24 mouse cellular contexts compared by ENCODE assay signal in genomic region chr8:85445936-85446685, GRCm38 (mm10). TPM values are rescaled to one million over a fixed set of nuclear protein-coding genes. Genes with fewer than 3 reads are reported as not detected.
DNase-seq lines count a peak whose midpoint lies in the region; ATAC-seq and TF ChIP-seq lines count a peak whose summit lies in the region.
"Had no signal": no experiment of that assay in that cellular context is flagged by ENCODE, and none has a peak within 500 bp of the region (broad histone marks: within the 10 kb centered on the region; RNA-seq: fewer than 3 reads in every experiment).

No protein-coding gene starts in this region.

- no peak overlapping the region for H3K4me2 ChIP-seq in lung, postnatal 0 days (replicated peaks; ENCODE audit: low read depth, low read length)
- H3K4me2 ChIP-seq: embryonic facial prominence, embryonic 12.5 days; forebrain, embryonic 13.5 days; forebrain, embryonic 15.5 days had no signal

- no peak overlapping the region for H3K27ac ChIP-seq in ES-Bruce4 (ENCODE audit: insufficient read depth, low read length)
- H3K27ac ChIP-seq in lung, postnatal 0 days (ENCODE audit: low read length), result no peak overlapping the region
- H3K27ac ChIP-seq: embryonic facial prominence, embryonic 10.5 days; embryonic facial prominence, embryonic 12.5 days; forebrain, embryonic 13.5 days; forebrain, embryonic 15.5 days had no signal

- no peaks in the 10 kb centered on the region for H3K9me3 ChIP-seq in E14TG2a.4 (ENCODE audit: low read length)
- no peaks in the 10 kb centered on the region for H3K9me3 ChIP-seq in ES-Bruce4 (replicated peaks; ENCODE audit: control insufficient read depth, insufficient read depth, low read length, poor library complexity, severe bottlenecking)
- H3K9me3 ChIP-seq in lung, postnatal 0 days (ENCODE audit: low read length), result no peaks in the 10 kb centered on the region
- H3K9me3 ChIP-seq: embryonic facial prominence, embryonic 10.5 days; embryonic facial prominence, embryonic 12.5 days; forebrain, embryonic 13.5 days; forebrain, embryonic 15.5 days; G1E had no signal

- no peaks in the 10 kb centered on the region for H3K36me3 ChIP-seq in E14TG2a.4 (ENCODE audit: insufficient read depth, low read length)
- no peaks in the 10 kb centered on the region for H3K36me3 ChIP-seq in ES-Bruce4 (ENCODE audit: control insufficient read depth, insufficient read depth, low read length, poor library complexity, severe bottlenecking)
- H3K36me3 ChIP-seq in lung, postnatal 0 days (ENCODE audit: insufficient read depth, low read length), result no peaks in the 10 kb centered on the region
- H3K36me3 ChIP-seq: embryonic facial prominence, embryonic 10.5 days; embryonic facial prominence, embryonic 12.5 days; forebrain, embryonic 15.5 days; G1E had no signal

- peak overlapping the region; percentile 9 for H3K9ac ChIP-seq in ES-Bruce4 (ENCODE audit: low read depth, poor library complexity, severe bottlenecking)
- H3K9ac ChIP-seq in lung, postnatal 0 days (replicated peaks; ENCODE audit: low read depth), result no peak overlapping the region
- H3K9ac ChIP-seq: embryonic facial prominence, embryonic 12.5 days; forebrain, embryonic 13.5 days; forebrain, embryonic 15.5 days; forebrain, postnatal 0 days had no signal

- TF ChIP-seq EP300 in ES-Bruce4 (IDR thresholded peaks at IDR 0.05; ENCODE audit: insufficient read depth, low read depth, low read length), result no peak
- no peak for TF ChIP-seq EP300 in lung, postnatal 0 days (IDR thresholded peaks at IDR 0.05)

- peaks cover 48% of the 10 kb centered on the region for H3K4me1 ChIP-seq in E14TG2a.4 (replicated peaks; ENCODE audit: low read depth, low read length)
- no peaks in the 10 kb centered on the region for H3K4me1 ChIP-seq in ES-Bruce4 (ENCODE audit: control insufficient read depth, insufficient read depth, low read length)
- no peaks in the 10 kb centered on the region for H3K4me1 ChIP-seq in lung, postnatal 0 days (ENCODE audit: insufficient read depth, low read depth, low read length)
- H3K4me1 ChIP-seq: embryonic facial prominence, embryonic 10.5 days; embryonic facial prominence, embryonic 12.5 days; forebrain, embryonic 15.5 days had no signal

- H3K27me3 ChIP-seq in E14TG2a.4 (ENCODE audit: insufficient read depth, low read length) (no peaks in the 10 kb centered on the region), ES-Bruce4 (ENCODE audit: control insufficient read depth, insufficient read depth, low read length, poor library complexity, severe bottlenecking) (0 out of 2 replicates have a peak, but pooled peaks cover 2% of the 10 kb centered on the region)
- no peaks in the 10 kb centered on the region for H3K27me3 ChIP-seq in lung, postnatal 0 days (replicated peaks; ENCODE audit: insufficient read depth, low read length)
- H3K27me3 ChIP-seq: embryonic facial prominence, embryonic 12.5 days; forebrain, embryonic 13.5 days; forebrain, embryonic 15.5 days; Patski had no signal

- 79% methylated on average over 15 of the region's 15 CpGs for WGBS in lung, postnatal 0 days

- no peak for ATAC-seq in lung, postnatal 0 days
- ATAC-seq: activated CD4-positive, CD25-positive, alpha-beta regulatory T cell, adult 4 months; forebrain, embryonic 13.5 days; forebrain, embryonic 15.5 days; forebrain, postnatal 0 days; Patski had no signal

- TF ChIP-seq CTCF in E14TG2a.4 (conservative IDR thresholded peaks at IDR 0.05; ENCODE audit: low read length) (no peak), ES-Bruce4 (IDR thresholded peaks at IDR 0.05; ENCODE audit: low read depth, low read length) (no peak)
- TF ChIP-seq CTCF in lung, postnatal 0 days (IDR thresholded peaks at IDR 0.05), result no peak

- peak overlapping the region; percentile 64 for H3K4me3 ChIP-seq in E14TG2a.4 (replicated peaks; ENCODE audit: low read length)
- peak overlapping the region; percentile 54 for H3K4me3 ChIP-seq in ES-Bruce4 (ENCODE audit: low read depth, low read length)
- no peak overlapping the region for H3K4me3 ChIP-seq in lung, postnatal 0 days (ENCODE audit: low read depth, low read length)
- H3K4me3 ChIP-seq: embryonic facial prominence, embryonic 10.5 days; embryonic facial prominence, embryonic 12.5 days; forebrain, embryonic 13.5 days; forebrain, embryonic 15.5 days had no signal

- peak; percentile 3 for DNase-seq in kidney, postnatal 10 days
- no peak for DNase-seq in kidney, postnatal 36 days
- DNase-seq in R1 (ENCODE audit: low read depth, low spot score), result peak; percentile 77
- no peak for DNase-seq in gastrocnemius, adult 8-10 months (ENCODE audit: low spot score in 2 of 2)
- no peak for DNase-seq in cerebellum, adult 11 months
- no peak for DNase-seq in lung, postnatal 0 days (ENCODE audit: low spot score)
- DNase-seq: adrenal gland, adult 8-10 months; adrenal gland, postnatal 14 days; cerebellum, adult 11-12 months; cerebellum, adult 2 months; cerebellum, adult 9-10 months; cerebellum, postnatal 10 days; cerebellum, postnatal 25 days; forebrain, postnatal 0 days had no signal

- peak; percentile 28 for TF ChIP-seq POLR2A in ES-Bruce4 (IDR thresholded peaks at IDR 0.05; ENCODE audit: insufficient read depth, low read length)

RNA-seq across cellular contexts. Expression of gene 4921524J17Rik, which starts 13.5 kb away (rescaled TPM):
- 56.8 and 57.7 TPM in 2 replicates for polyA plus RNA-seq in ES-Bruce4 (2011; ENCODE audit: insufficient read depth, insufficient read length, low read depth, missing spikeins)
- 10 to 100 TPM in 2 of 4 experiments, 1 to 10 TPM in 2; 9.1 to 12.6 (median 10.2) TPM for total RNA-seq in gastrocnemius, adult 8-10 months (2022)
- polyA plus RNA-seq in lung, postnatal 0 days (2015; fragmentation: Nextera tagmentation; extraction: Ambion mirVana), result 41.9 and 42.4 TPM in 2 replicates

RNA-seq across cellular contexts. Expression of gene Gpt2, which starts 46.3 kb away (rescaled TPM):
- polyA plus RNA-seq in ES-Bruce4 (2011; ENCODE audit: insufficient read depth, insufficient read length, low read depth, missing spikeins), result 29.1 and 31.1 TPM in 2 replicates
- total RNA-seq in gastrocnemius, adult 8-10 months (2022), result 100 to 1,000 TPM; 252 to 313 (median 291) TPM
- polyA plus RNA-seq in lung, postnatal 0 days (2015; fragmentation: Nextera tagmentation; extraction: Ambion mirVana), result 4.6 and 6.7 TPM in 2 replicates
- polyA plus RNA-seq: G1E had no signal

RNA-seq across cellular contexts. Expression of gene Mylk3, which starts 60.0 kb away (rescaled TPM):
- 0.58 TPM in 1 of 2 replicates, not detected in the other for polyA plus RNA-seq in ES-Bruce4 (2011; ENCODE audit: insufficient read depth, insufficient read length, low read depth, missing spikeins)
- 1 to 10 TPM in 3 of 4 experiments, under 1 TPM in 1; 0.47 to 2.0 (median 1.5) TPM for total RNA-seq in gastrocnemius, adult 8-10 months (2022)
- polyA plus RNA-seq in lung, postnatal 0 days (2015; fragmentation: Nextera tagmentation; extraction: Ambion mirVana), result 2.6 and 4.7 TPM in 2 replicates
- polyA plus RNA-seq: activated CD4-positive, CD25-positive, alpha-beta regulatory T cell, adult 4 months; C2C12; Patski had no signal

Comparison
In these comparisons a context has a peak if more than half of its experiments do, and no peak if none do; other contexts are left out.
1. DNase-seq: peak in kidney, postnatal 10 days (single experiment) and R1 (single experiment); none in kidney, postnatal 36 days (0 of 2), gastrocnemius, adult 8-10 months (0 of 2), cerebellum, adult 11 months (single experiment) and lung, postnatal 0 days (single experiment).